Mouse (Mus musculus) heart, adult 18-20 months (tissue): ENCODE data around the gene Vdr. TPM values are rescaled to one million over a fixed set of nuclear protein-coding genes. Genes with fewer than 3 reads are reported as not detected.

Experiments used
- DNase-seq, 2 experiments: peaks; one replicate each; pipeline ENCODE4 v3.0.0; 2021 to 2022; ENCODE audit warnings: mixed read lengths in 1 of 2
- total RNA-seq, 2 experiments: library from RNA; stranded (reverse); gene quantifications; 2 replicates each; pipeline ENCODE4 v1.2.3; 2021

Gene Vdr
- total RNA-seq, 2 experiments from 2014 or later: 2.4 to 3.4 TPM

- DNase-seq: no peak
Observed at GRCm38 (mm10) chr15:97846121-97846882, 64.1 kb downstream of the Vdr start.

GRCm38 (mm10) chr15:97844037-97845034 lies 66.1 kb downstream of the Vdr start, which contains the start of gene Hdac7:
TSS of gene Hdac7 (minus strand) at chr15:97844502.
- no peak for DNase-seq

GRCm38 (mm10) chr15:97843247-97843651 lies 67.2 kb downstream of the Vdr start:
- DNase-seq: no peak

GRCm38 (mm10) chr15:97842058-97842457 lies 68.4 kb downstream of the Vdr start:
- no peak for DNase-seq

GRCm38 (mm10) chr15:97841383-97841782 lies 69.0 kb downstream of the Vdr start:
- no peak for DNase-seq

GRCm38 (mm10) chr15:97840781-97841180 lies 69.6 kb downstream of the Vdr start:
- DNase-seq: peak in 1 of 2 experiments; percentile 38

GRCm38 (mm10) chr15:97839991-97840455 lies 70.4 kb downstream of the Vdr start:
- peak; percentile 88 to 93 for DNase-seq

- DNase-seq: no peak
Observed at GRCm38 (mm10) chr15:97839473-97839872, 71.0 kb downstream of the Vdr start.

GRCm38 (mm10) chr15:97839012-97839411 lies 71.4 kb downstream of the Vdr start:
- no peak for DNase-seq

GRCm38 (mm10) chr15:97838395-97838794 lies 72.0 kb downstream of the Vdr start:
- peak; percentile 61 to 63 for DNase-seq

GRCm38 (mm10) chr15:97837491-97838061 lies 72.9 kb downstream of the Vdr start:
- peak; percentile 60 to 72 for DNase-seq

GRCm38 (mm10) chr15:97836894-97837247 lies 73.6 kb downstream of the Vdr start:
- no peak for DNase-seq

- no peak for DNase-seq
Observed at GRCm38 (mm10) chr15:97836153-97836893, 74.1 kb downstream of the Vdr start.

GRCm38 (mm10) chr15:97832764-97833479 lies 77.5 kb downstream of the Vdr start:
- DNase-seq: no peak

- peak; percentile 65 to 79 for DNase-seq
Observed at GRCm38 (mm10) chr15:97831987-97832640, 78.3 kb downstream of the Vdr start.

- DNase-seq: peak; percentile 80 to 86
Observed at GRCm38 (mm10) chr15:97831242-97831986, 79.0 kb downstream of the Vdr start.

- DNase-seq: peak; percentile 66 to 76
Observed at GRCm38 (mm10) chr15:97830788-97831241, 79.6 kb downstream of the Vdr start.

- peak; percentile 66 to 68 for DNase-seq
Observed at GRCm38 (mm10) chr15:97830253-97830787, 80.1 kb downstream of the Vdr start.

- no peak for DNase-seq
Observed at GRCm38 (mm10) chr15:97829432-97829831, 81.0 kb downstream of the Vdr start.
